Mouse (Mus musculus) G1E-ER4 (cell line): ENCODE results near the gene Cdc14a. TPM values are rescaled to one million over a fixed set of nuclear protein-coding genes. Genes with fewer than 3 reads are reported as not detected.

Experiments used
- GATA1 ChIP-seq: IDR thresholded peaks from one replicate; pipeline ENCODE4 v1.8.0; 2012; ENCODE audit warnings: low read length, inconsistent platforms
- polyA plus RNA-seq: library from polyadenylated mRNA; stranded (reverse); fragments of >175 nt; gene quantifications from 2 replicates; pipeline ENCODE4 v1.2.3, GENCODE M21; 2012

Cdc14a gene
- polyA plus RNA-seq, 1 experiment: 14.4 TPM

- no peak for TF ChIP-seq GATA1
Measured at GRCm38 (mm10) chr3:116236856-116237255, 187.0 kb downstream of the Cdc14a start.

- no peak for TF ChIP-seq GATA1
Measured at GRCm38 (mm10) chr3:116233515-116233914, 190.3 kb downstream of the Cdc14a start.

GRCm38 (mm10) chr3:116232763-116233162 lies 191.1 kb downstream of the Cdc14a start:
- TF ChIP-seq GATA1: no peak

GRCm38 (mm10) chr3:116229336-116229735 lies 194.5 kb downstream of the Cdc14a start:
- no peak for TF ChIP-seq GATA1

GRCm38 (mm10) chr3:116228360-116229245 lies 195.2 kb downstream of the Cdc14a start:
- no peak for TF ChIP-seq GATA1

GRCm38 (mm10) chr3:116227383-116227782 lies 196.4 kb downstream of the Cdc14a start:
- TF ChIP-seq GATA1: no peak

- TF ChIP-seq GATA1: no peak
Measured at GRCm38 (mm10) chr3:116226915-116227314, 196.9 kb downstream of the Cdc14a start.

Other genes starting within 250 kb of the Cdc14a start
- gene Gpr88, start 170.5 kb downstream of the Cdc14a start, polyA plus RNA-seq: not detected in 2 replicates
- gene Rtca, start 84.2 kb upstream of the Cdc14a start, polyA plus RNA-seq: 60.2 and 84.9 TPM in 2 replicates
- 1.2 and 1.4 TPM in 2 replicates for gene Dbt, start 89.0 kb upstream of the Cdc14a start, polyA plus RNA-seq
- not detected in 2 replicates for gene Lrrc39, start 138.9 kb upstream of the Cdc14a start, polyA plus RNA-seq
- 6.1 and 8.8 TPM in 2 replicates for gene Sass6, start 170.9 kb upstream of the Cdc14a start, polyA plus RNA-seq
- gene Trmt13, start 190.6 kb upstream of the Cdc14a start, polyA plus RNA-seq: 1.6 and 2.2 TPM in 2 replicates
- gene Mfsd14a, start 238.6 kb upstream of the Cdc14a start, polyA plus RNA-seq: 14.7 and 20.6 TPM in 2 replicates